Mouse (Mus musculus) ES-E14 (cell line): ENCODE measurements at regions not wholly inside any gene's neighbourhood (a gene's known extent, or its start where the extent isn't known, plus 50 kb on each side); places are given as distances from the start of the nearest gene placed in this dataset.

Source experiments
- DNase-seq: peaks from one replicate; pipeline ENCODE4 v3.0.0-alpha.2; 2013; ENCODE audit warnings: low read depth, low spot score
- H3K27ac ChIP-seq: 2 replicates; pipeline ENCODE4 v1.5.1; 2012; ENCODE audit warnings: low read depth, mild to moderate bottlenecking, low read length, moderate library complexity, mixed read lengths; ENCODE audit not compliant: poor library complexity, insufficient read depth, severe bottlenecking
- H3K36me3 ChIP-seq: 2 replicates; pipeline ENCODE4 v1.6.1; 2012; ENCODE audit warnings: mild to moderate bottlenecking, low read length, moderate library complexity, mixed read lengths; ENCODE audit not compliant: control insufficient read depth, poor library complexity, insufficient read depth, severe bottlenecking
- H3K4me1 ChIP-seq, 2 experiments: fragments of 150-350 bp in 1 of 2; sonication (generic) in 1 of 2; 2 replicates each; pipeline ENCODE4 v1.6.1; 2012; ENCODE audit warnings: low read length in 2 of 2, mild to moderate bottlenecking in 1 of 2, mixed read lengths in 1 of 2; ENCODE audit not compliant: control insufficient read depth in 2 of 2, insufficient read depth in 2 of 2, poor library complexity in 1 of 2
- H3K4me3 ChIP-seq, 2 experiments: fragments of 150-350 bp in 1 of 2; sonication (generic) in 1 of 2; 2 replicates each; pipeline ENCODE4 v1.5.1; 2012; ENCODE audit warnings: low read length in 2 of 2, low read depth in 1 of 2, mild to moderate bottlenecking in 1 of 2, mixed read lengths in 1 of 2; ENCODE audit not compliant: insufficient read depth in 1 of 2, poor library complexity in 1 of 2, severe bottlenecking in 1 of 2
- H3K9ac ChIP-seq: 2 replicates; pipeline ENCODE4 v1.6.1; 2012; ENCODE audit warnings: low read depth, mild to moderate bottlenecking, low read length, mixed read lengths; ENCODE audit not compliant: poor library complexity, insufficient read depth, severe bottlenecking
- H3K9me3 ChIP-seq: fragments of 150-350 bp; sonication (generic); 2 replicates; pipeline ENCODE4 v1.6.1; 2012; ENCODE audit warnings: low read depth, mild to moderate bottlenecking, low read length; ENCODE audit not compliant: control insufficient read depth, insufficient read depth
- CHD2 ChIP-seq: IDR thresholded peaks from 2 replicates; pipeline ENCODE4 v1.6.1; 2014; ENCODE audit warnings: mild to moderate bottlenecking, low read depth, low read length, inconsistent platforms
- HCFC1 ChIP-seq: IDR thresholded peaks from 2 replicates; pipeline ENCODE4 v1.6.1; 2012; ENCODE audit warnings: low read length, inconsistent platforms, borderline replicate concordance; ENCODE audit not compliant: insufficient read depth
- MAFK ChIP-seq: IDR thresholded peaks from 2 replicates; pipeline ENCODE4 v1.6.1; 2014; ENCODE audit warnings: mild to moderate bottlenecking, low read depth, low read length, inconsistent platforms; ENCODE audit not compliant: insufficient read depth
- ZC3H11A ChIP-seq: IDR thresholded peaks from 2 replicates; pipeline ENCODE4 v1.6.1; 2012; ENCODE audit warnings: low read depth, mild to moderate bottlenecking, inconsistent platforms, low read length, borderline replicate concordance
- ZNF384 ChIP-seq: IDR thresholded peaks from 2 replicates; pipeline ENCODE4 v1.6.1; 2012; ENCODE audit warnings: low read depth, low read length, inconsistent platforms
- in situ Hi-C, 2 experiments: fragments of 600-800 bp; cut with MboI; formaldehyde crosslinking; loops; one replicate each; pipeline ENCODE4 v1.15.1; 2025; ENCODE audit warnings: low sequenced_read_pairs in 2 of 2, inconsistent platforms in 1 of 2; ENCODE audit not compliant: unreplicated experiment in 2 of 2

DNA sequence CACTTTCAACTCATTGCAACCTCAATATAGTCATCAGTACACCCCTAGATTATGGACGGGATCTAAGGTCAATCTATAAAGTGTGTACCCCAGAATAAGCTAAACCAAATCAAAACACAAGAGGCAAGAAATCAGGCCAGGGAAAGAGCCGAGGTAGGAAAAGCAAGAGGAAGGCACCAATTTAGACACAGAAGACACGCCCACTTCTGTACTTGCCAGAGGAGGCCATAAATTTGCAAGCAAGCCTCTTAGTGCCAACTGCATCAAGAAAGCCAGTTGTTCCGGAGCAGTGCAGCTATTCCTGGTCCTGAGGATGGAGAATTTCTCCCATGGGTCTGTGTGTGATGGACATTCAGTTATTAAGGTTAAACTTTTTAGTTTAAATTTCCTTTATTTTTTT is 179.7 kb upstream of the Smlr1 start:
- no peak overlapping the region for H3K9ac ChIP-seq
- TF ChIP-seq ZNF384 (no peak), CHD2 (no peak), ZC3H11A (no peak), MAFK (no peak), HCFC1 (no peak)
- H3K4me1 ChIP-seq = no peaks in the 10 kb centered on the region
- H3K4me3 ChIP-seq = no peak overlapping the region
- no peaks in the 10 kb centered on the region for H3K9me3 ChIP-seq
- no peaks in the 10 kb centered on the region for H3K36me3 ChIP-seq
- in situ Hi-C loops = no loop called here
- no peak overlapping the region for H3K27ac ChIP-seq
- DNase-seq = no peak

DNA sequence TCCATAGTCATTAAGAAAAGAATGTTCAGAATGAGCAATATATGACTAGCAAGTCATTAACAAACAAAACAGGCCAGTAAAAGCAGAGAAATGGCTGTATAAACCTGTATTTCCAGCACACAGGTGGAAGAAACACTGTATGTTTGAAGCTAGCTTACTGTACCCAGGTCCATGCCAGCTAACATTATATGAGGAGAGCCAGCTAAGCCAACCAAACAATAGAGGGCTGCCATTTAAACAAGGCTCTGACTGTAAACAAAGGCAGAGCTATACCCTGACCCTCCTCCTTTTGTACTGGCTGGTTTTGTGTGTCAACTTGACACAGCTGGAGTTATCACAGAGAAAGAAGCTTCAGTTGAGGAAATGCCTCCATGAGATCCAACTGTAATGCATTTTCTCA is 178.6 kb upstream of the Smlr1 start:
- Histone ChIP-seq H3K36me3 (no peaks in the 10 kb centered on the region), H3K27ac (no peak overlapping the region), H3K9me3 (no peaks in the 10 kb centered on the region), H3K9ac (no peak overlapping the region), H3K4me3 (no peak overlapping the region), H3K4me1 (no peaks in the 10 kb centered on the region)
- in situ Hi-C loops = no loop called here
- no peak for TF ChIP-seq MAFK
- TF ChIP-seq CHD2 = no peak
- no peak for TF ChIP-seq ZNF384
- no peak for TF ChIP-seq ZC3H11A
- TF ChIP-seq HCFC1 = no peak
- DNase-seq = no peak

DNA sequence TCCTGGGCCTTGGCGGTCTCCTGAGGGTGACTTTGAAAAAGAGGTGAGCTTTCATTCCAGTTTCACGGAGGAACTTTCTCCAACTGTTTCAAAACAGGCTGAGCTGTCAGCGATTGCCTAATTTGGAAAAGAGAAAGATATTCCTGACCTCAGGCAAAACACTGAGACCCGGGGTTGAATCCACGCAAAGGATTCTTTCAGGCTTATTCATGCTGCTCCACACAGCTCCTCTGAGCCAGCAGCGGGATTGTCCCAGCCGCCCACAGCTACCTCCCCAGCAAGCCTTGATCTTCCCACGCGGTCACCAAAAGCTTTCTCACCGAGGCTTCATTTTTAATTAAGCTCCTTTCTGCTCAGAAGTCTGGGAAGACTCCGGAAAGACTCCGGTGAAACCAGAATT is 178.0 kb upstream of the Smlr1 start:
- no peak overlapping the region for H3K27ac ChIP-seq
- H3K9me3 ChIP-seq = no peaks in the 10 kb centered on the region
- no peaks in the 10 kb centered on the region for H3K36me3 ChIP-seq
- H3K9ac ChIP-seq = no peak overlapping the region
- DNase-seq = no peak
- TF ChIP-seq MAFK = no peak
- TF ChIP-seq HCFC1 = no peak
- no peak for TF ChIP-seq ZC3H11A
- TF ChIP-seq CHD2 = no peak
- TF ChIP-seq ZNF384 = no peak
- H3K4me3 ChIP-seq = no peak overlapping the region
- H3K4me1 ChIP-seq = no peaks in the 10 kb centered on the region
- in situ Hi-C loops = no loop called here

DNA sequence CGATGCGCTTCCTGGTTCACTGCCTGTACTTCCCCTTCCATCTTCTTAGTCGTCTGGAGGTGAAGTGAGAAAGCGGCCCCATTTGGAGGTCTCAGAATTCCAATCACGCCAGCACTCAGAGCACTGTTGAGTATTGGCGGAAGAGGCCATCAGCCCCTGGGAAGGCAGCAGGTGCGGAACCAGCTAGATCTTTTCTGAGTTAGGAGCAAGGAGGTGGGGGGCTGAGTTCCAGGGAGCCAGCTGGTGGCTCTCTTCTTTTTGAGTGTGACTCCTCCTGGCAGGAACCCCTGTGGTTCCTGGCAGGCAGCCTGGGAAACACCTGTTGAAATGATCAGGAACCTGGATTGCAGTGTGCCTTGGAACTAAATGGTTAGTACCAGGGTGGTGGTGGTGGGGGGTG is 171.9 kb upstream of the Smlr1 start:
- in situ Hi-C loops = no loop called here
- TF ChIP-seq MAFK = no peak
- no peak for TF ChIP-seq ZNF384
- no peak for TF ChIP-seq ZC3H11A
- TF ChIP-seq HCFC1 = no peak
- no peak for TF ChIP-seq CHD2
- DNase-seq = peak; percentile 45
- Histone ChIP-seq H3K4me1 (peaks cover 0 to 1% of the 10 kb centered on the region in 2 experiments; a peak in 1 of 4 replicates), H3K9ac (no peak overlapping the region), H3K9me3 (no peaks in the 10 kb centered on the region), H3K36me3 (no peaks in the 10 kb centered on the region), H3K27ac (no peak overlapping the region), H3K4me3 (peak overlapping the region in 1 of 2 experiments; percentile 17; a peak in 1 of 4 replicates)

DNA sequence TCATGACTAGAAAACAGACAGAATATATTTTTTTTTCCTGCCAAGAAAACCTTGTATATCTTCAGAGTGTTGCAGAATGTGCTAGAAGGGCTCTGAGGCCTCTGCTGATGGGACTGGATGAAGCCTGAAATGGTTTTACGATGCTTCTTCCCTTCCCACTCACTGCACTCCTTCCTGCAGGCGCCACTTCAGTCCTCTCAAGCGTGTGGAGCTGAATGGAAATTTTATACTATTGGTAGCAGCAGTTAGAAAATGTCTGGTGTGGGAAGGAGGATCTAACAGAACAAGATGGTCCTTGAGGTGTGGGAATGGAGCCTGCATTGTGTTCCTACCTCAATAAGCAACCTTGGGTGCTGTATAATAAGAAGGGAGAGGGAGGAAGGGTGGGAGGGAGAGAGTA is 166.1 kb upstream of the Smlr1 start:
- no peak overlapping the region for H3K4me3 ChIP-seq
- H3K36me3 ChIP-seq = no peaks in the 10 kb centered on the region
- TF ChIP-seq CHD2 (no peak), ZC3H11A (no peak), HCFC1 (no peak), ZNF384 (no peak), MAFK (no peak)
- H3K27ac ChIP-seq = no peak overlapping the region
- in situ Hi-C loops = no loop called here
- H3K9ac ChIP-seq = no peak overlapping the region
- H3K4me1 ChIP-seq = no peaks in the 10 kb centered on the region
- H3K9me3 ChIP-seq = no peaks in the 10 kb centered on the region
- DNase-seq = no peak
